28 mouse cellular contexts compared by ENCODE assay signal in genomic region chr6:129314655-129315168, GRCm38 (mm10). TPM values are rescaled to one million over a fixed set of nuclear protein-coding genes. Genes with fewer than 3 reads are reported as not detected.
"Had no signal": no experiment of that assay in that cellular context is flagged by ENCODE, and none has a peak within 500 bp of the region (broad histone marks: within the 10 kb centered on the region; RNA-seq: fewer than 3 reads in every experiment).

No protein-coding gene starts in this region.

- H3K4me3 ChIP-seq: lung, embryonic 15.5 days; midbrain, embryonic 10.5 days; midbrain, embryonic 12.5 days; myocyte; neural tube, embryonic 13.5 days; neural tube, embryonic 15.5 days had no signal

- H3K4me2 ChIP-seq: lung, embryonic 15.5 days; midbrain, embryonic 12.5 days; neural tube, embryonic 13.5 days; neural tube, embryonic 15.5 days had no signal

- H3K27me3 ChIP-seq: lung, embryonic 15.5 days; midbrain, embryonic 12.5 days; neural tube, embryonic 13.5 days; neural tube, embryonic 15.5 days had no signal

- H3K4me1 ChIP-seq: lung, embryonic 15.5 days; midbrain, embryonic 10.5 days; midbrain, embryonic 12.5 days; neural tube, embryonic 13.5 days; neural tube, embryonic 15.5 days had no signal

- DNase-seq: liver, postnatal 0 days; lung, adult 2 months; lung, postnatal 14 days; lung, postnatal 36 days; midbrain, embryonic 14.5 days; retina, postnatal 1 day; right cerebral cortex, adult 18-20 months; right cerebral cortex, postnatal 25 days; right cerebral cortex, postnatal 4 days; spleen, adult 18-20 months; thymus, adult 18-20 months; thymus, postnatal 14 days; thymus, postnatal 36 days had no signal

- H3K36me3 ChIP-seq: lung, embryonic 15.5 days; midbrain, embryonic 10.5 days; midbrain, embryonic 12.5 days; neural tube, embryonic 13.5 days; neural tube, embryonic 15.5 days had no signal

- H3K9me3 ChIP-seq: lung, embryonic 15.5 days; midbrain, embryonic 10.5 days; midbrain, embryonic 12.5 days; neural tube, embryonic 13.5 days; neural tube, embryonic 15.5 days had no signal

- H3K27ac ChIP-seq: lung, embryonic 15.5 days; macrophage; midbrain, embryonic 10.5 days; midbrain, embryonic 12.5 days; neural tube, embryonic 13.5 days; neural tube, embryonic 15.5 days had no signal

- H3K9ac ChIP-seq: liver, postnatal 0 days; lung, embryonic 15.5 days; midbrain, embryonic 12.5 days; neural tube, embryonic 13.5 days; neural tube, embryonic 15.5 days had no signal

RNA-seq across cellular contexts. Expression of gene 4922502D21Rik, which starts 16.9 kb away (rescaled TPM):
- total RNA-seq: megakaryocyte progenitor cell, adult 5-6 weeks; megakaryocyte-erythroid progenitor cell, adult 5-6 weeks had no signal
- polyA plus RNA-seq: liver, postnatal 0 days; lung, adult 2 months; lung, embryonic 15.5 days; lung, postnatal 0 days; macrophage; midbrain, embryonic 10.5 days; midbrain, embryonic 12.5 days; midbrain, embryonic 14.5 days; midbrain, embryonic 16.5 days; myocyte; neural tube, embryonic 11.5 days; neural tube, embryonic 13.5 days; neural tube, embryonic 15.5 days; small intestine, adult 2 months; stomach, embryonic 14.5 days; stomach, embryonic 16.5 days had no signal

RNA-seq across cellular contexts. Expression of gene Clec12a, which starts 27.8 kb away (rescaled TPM):
- polyA plus RNA-seq: myocyte had no signal

RNA-seq across cellular contexts. Expression of gene Cd69, which starts 39.5 kb away (rescaled TPM):
- polyA plus RNA-seq: midbrain, embryonic 12.5 days; midbrain, embryonic 16.5 days; neural tube, embryonic 11.5 days; neural tube, embryonic 13.5 days had no signal
